Mouse (Mus musculus): ENCODE measurements around the gene Ptpn1. TPM values are rescaled to one million over a fixed set of nuclear protein-coding genes. Genes with fewer than 3 reads are reported as not detected.

Gene Ptpn1
- polyA plus RNA-seq, 1 experiment from 2014 or later, result 96.9 TPM

DNA sequence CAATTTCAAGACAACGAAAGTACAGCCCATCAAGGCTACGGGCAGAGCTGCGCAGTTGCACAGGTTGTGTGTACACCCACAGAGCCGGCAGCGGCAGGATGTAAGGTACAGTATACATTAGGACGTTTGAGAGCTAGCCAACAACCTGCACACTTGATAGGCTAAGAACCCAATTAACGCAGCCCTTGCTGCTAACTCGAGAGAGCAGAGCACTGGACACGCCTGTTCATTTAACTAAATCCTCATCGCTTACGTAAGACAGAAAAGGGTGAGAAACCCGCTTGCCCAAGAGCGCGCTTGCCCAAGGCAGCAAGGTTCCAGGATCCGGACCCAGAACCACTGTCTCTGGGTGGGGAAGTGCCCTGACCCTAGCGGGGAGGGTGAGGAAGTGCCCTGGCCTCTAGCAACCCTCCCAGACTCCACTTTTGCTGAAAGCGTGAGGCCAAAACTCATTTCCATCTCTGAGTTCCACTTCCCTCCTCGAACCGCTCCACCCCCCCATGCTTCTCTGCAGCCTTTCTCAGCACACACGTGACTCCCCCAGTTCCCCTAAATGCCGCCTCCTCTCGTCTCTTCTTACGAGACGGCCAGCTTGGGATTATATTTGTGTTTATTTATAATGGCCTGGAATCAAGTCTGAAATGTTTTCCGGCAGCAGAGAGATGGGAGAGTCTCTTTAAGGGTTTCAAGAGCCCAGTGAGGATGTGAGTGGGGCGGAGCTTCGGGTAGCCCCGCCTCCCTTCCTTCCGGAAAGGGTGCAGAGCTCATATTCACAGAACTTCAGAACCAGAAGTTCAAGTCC is 6.9 kb upstream of the Ptpn1 start:
- Histone ChIP-seq H3K9ac (peak overlapping the region; percentile 50; the same call in 1 of the 2 replicates), H3K9me3 (replicated peaks) (no peaks in the 10 kb centered on the region), H3K4me2 (replicated peaks) (peak overlapping the region; percentile 77), H3K27me3 (no peaks in the 10 kb centered on the region), H3K4me3 (peak overlapping the region; percentile 39), H3K27ac (peak overlapping the region; percentile 44; the same call in 1 of the 2 replicates), H3K36me3 (no peaks in the 10 kb centered on the region), H3K4me1 (peaks cover 4% of the 10 kb centered on the region)
- peak; percentile 68; the same call in 1 of the 2 replicates for ATAC-seq (ENCODE audit: low FRiP score)
- WGBS, result 4% methylated on average over 29 of the region's 29 CpGs

GRCm38 (mm10) chr2:167925841-167926800 is 5.7 kb upstream of the Ptpn1 start:
- no peaks in the 10 kb centered on the region for H3K27me3 ChIP-seq
- no peak overlapping the region for H3K27ac ChIP-seq
- peaks cover 5% of the 10 kb centered on the region for H3K4me1 ChIP-seq
- WGBS, result 85% methylated on average over 11 of the region's 11 CpGs
- no peak overlapping the region for H3K9ac ChIP-seq
- no peaks in the 10 kb centered on the region for H3K36me3 ChIP-seq
- H3K4me2 ChIP-seq (replicated peaks), result no peak overlapping the region
- no peak for ATAC-seq (ENCODE audit: low FRiP score)
- H3K9me3 ChIP-seq (replicated peaks), result no peaks in the 10 kb centered on the region
- no peak overlapping the region for H3K4me3 ChIP-seq

DNA sequence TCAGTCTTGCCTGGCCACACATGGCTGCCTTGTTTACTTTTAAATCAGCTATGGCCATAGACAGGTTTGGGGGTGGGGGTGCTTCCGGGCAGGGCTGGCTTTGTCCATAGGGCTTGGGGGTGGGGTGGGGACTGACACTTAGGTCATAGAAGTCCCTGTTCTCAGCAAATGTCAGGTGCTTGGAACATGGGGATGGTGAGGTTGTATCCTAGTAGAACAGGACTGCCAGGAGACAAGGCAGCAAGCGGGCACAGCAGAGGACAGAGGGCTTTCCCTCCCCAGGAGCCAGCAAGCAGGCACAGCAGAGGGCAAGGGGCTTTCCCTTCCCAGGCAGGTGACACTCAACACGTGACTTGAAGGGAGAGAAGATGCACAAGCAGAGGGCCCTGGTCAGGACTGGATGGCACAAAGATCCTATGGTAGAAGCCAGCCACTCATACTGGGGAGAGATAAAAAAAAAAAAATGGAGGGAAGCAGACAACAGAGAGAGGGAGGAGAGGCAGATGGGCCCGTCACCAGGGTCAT is 3.8 kb upstream of the Ptpn1 start:
- Histone ChIP-seq H3K27ac (no peak overlapping the region), H3K27me3 (no peaks in the 10 kb centered on the region), H3K9ac (no peak overlapping the region), H3K9me3 (replicated peaks) (no peaks in the 10 kb centered on the region), H3K36me3 (no peaks in the 10 kb centered on the region), H3K4me3 (no peak overlapping the region), H3K4me2 (replicated peaks) (no peak overlapping the region), H3K4me1 (peaks cover 12% of the 10 kb centered on the region)
- 61% methylated on average over 4 of the region's 4 CpGs for WGBS
- ATAC-seq (ENCODE audit: low FRiP score), result no peak

- 77% methylated on average over 3 of the region's 3 CpGs for WGBS
- no peak for ATAC-seq (ENCODE audit: low FRiP score)
Observed at GRCm38 (mm10) chr2:167928972-167929371, 2.9 kb upstream of the Ptpn1 start.

GRCm38 (mm10) chr2:167930975-167931374 is 882 bp upstream of the Ptpn1 start:
- Histone ChIP-seq H3K9me3 (replicated peaks) (no peaks in the 10 kb centered on the region), H3K27ac (no peak overlapping the region; the same call in 1 of the 2 replicates), H3K4me2 (replicated peaks) (peak overlapping the region; percentile 81; the same call in 1 of the 2 replicates), H3K36me3 (no peaks in the 10 kb centered on the region), H3K4me1 (peaks cover 32% of the 10 kb centered on the region), H3K4me3 (0 out of 2 replicates have a peak overlapping the region, but pooled peaks have one; percentile 94), H3K27me3 (no peaks in the 10 kb centered on the region), H3K9ac (no peak overlapping the region)
- WGBS, result 89% methylated on average over 3 of the region's 3 CpGs
- ATAC-seq (ENCODE audit: low FRiP score), result no peak

More at GRCm38 (mm10) chr2:167928972-167929371, 2.9 kb upstream of the Ptpn1 start:
- H3K4me3 ChIP-seq, result no peak overlapping the region
- no peaks in the 10 kb centered on the region for H3K36me3 ChIP-seq
- no peaks in the 10 kb centered on the region for H3K27me3 ChIP-seq
- no peaks in the 10 kb centered on the region for H3K9me3 ChIP-seq (replicated peaks)
- H3K4me1 ChIP-seq, result peaks cover 22% of the 10 kb centered on the region
- no peak overlapping the region for H3K27ac ChIP-seq
- no peak overlapping the region for H3K4me2 ChIP-seq (replicated peaks)
- H3K9ac ChIP-seq, result no peak overlapping the region

DNA sequence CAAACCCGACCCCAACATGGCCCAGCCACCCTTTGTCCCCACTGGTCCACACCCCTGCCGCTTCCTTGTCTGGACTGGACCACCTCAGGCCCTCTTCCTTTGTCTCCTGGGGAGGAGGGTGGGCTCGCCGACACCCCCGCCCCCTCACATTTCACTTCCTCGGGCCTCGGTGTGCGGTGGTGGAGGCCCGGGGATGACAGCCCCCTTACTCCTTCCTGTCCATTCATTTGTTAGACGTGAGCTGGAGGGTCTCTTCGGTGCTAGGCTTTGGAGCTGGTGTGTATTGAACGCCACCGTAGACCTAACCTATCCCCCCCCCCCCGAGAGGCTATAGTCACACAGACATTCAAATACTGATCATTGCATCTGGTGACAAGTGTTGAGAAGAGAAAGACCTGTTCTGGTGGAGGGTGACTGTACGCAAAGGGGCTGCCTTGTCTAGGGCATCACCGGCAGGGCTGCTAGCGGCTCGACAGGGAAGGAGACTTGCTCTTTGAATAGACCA is 922 bp downstream of the Ptpn1 start:
- peak; percentile 79 for ATAC-seq (ENCODE audit: low FRiP score)
- H3K4me1 ChIP-seq, result peaks cover 40% of the 10 kb centered on the region

GRCm38 (mm10) chr2:167933397-167933796 is 1.5 kb downstream of the Ptpn1 start:
- Histone ChIP-seq H3K27me3 (no peaks in the 10 kb centered on the region), H3K9me3 (replicated peaks) (no peaks in the 10 kb centered on the region), H3K9ac (peak overlapping the region; percentile 97), H3K27ac (no peak overlapping the region), H3K4me1 (peaks cover 41% of the 10 kb centered on the region), H3K4me3 (peak overlapping the region; percentile 94), H3K4me2 (replicated peaks) (peak overlapping the region; percentile 81), H3K36me3 (no peaks in the 10 kb centered on the region)
- ATAC-seq (ENCODE audit: low FRiP score), result no peak
- WGBS, result 42% methylated on average over 7 of the region's 7 CpGs

More for the DNA sequence above, 922 bp downstream of the Ptpn1 start:
- Histone ChIP-seq H3K27ac (peak overlapping the region; percentile 71), H3K27me3 (no peaks in the 10 kb centered on the region), H3K9ac (peak overlapping the region; percentile 97), H3K4me3 (peak overlapping the region; percentile 94), H3K36me3 (no peaks in the 10 kb centered on the region), H3K4me2 (replicated peaks) (peak overlapping the region; percentile 81), H3K9me3 (replicated peaks) (no peaks in the 10 kb centered on the region)
- WGBS, result under 1% methylated on average over 18 of the region's 18 CpGs

- Histone ChIP-seq H3K27ac (no peak overlapping the region), H3K27me3 (no peaks in the 10 kb centered on the region), H3K4me2 (replicated peaks) (no peak overlapping the region), H3K9ac (no peak overlapping the region), H3K4me1 (peaks cover 65% of the 10 kb centered on the region), H3K4me3 (no peak overlapping the region), H3K36me3 (no peaks in the 10 kb centered on the region), H3K9me3 (replicated peaks) (no peaks in the 10 kb centered on the region)
- no peak for ATAC-seq (ENCODE audit: low FRiP score)
- 83% methylated on average over 3 of the region's 3 CpGs for WGBS
Observed at GRCm38 (mm10) chr2:167935956-167936355, 4.1 kb downstream of the Ptpn1 start.

- Histone ChIP-seq H3K4me2 (replicated peaks) (no peak overlapping the region), H3K27ac (no peak overlapping the region), H3K4me1 (peaks cover 78% of the 10 kb centered on the region), H3K4me3 (no peak overlapping the region), H3K9ac (no peak overlapping the region), H3K36me3 (no peaks in the 10 kb centered on the region), H3K9me3 (replicated peaks) (no peaks in the 10 kb centered on the region), H3K27me3 (no peaks in the 10 kb centered on the region)
- WGBS, result 78% methylated on average over 3 of the region's 3 CpGs
- no peak for ATAC-seq (ENCODE audit: low FRiP score)
Observed at GRCm38 (mm10) chr2:167938786-167939185, 6.9 kb downstream of the Ptpn1 start.

GRCm38 (mm10) chr2:167939204-167939603 is 7.3 kb downstream of the Ptpn1 start:
- H3K27ac ChIP-seq, result no peak overlapping the region
- no peaks in the 10 kb centered on the region for H3K36me3 ChIP-seq
- peaks cover 77% of the 10 kb centered on the region for H3K4me1 ChIP-seq
- 61% methylated on average over 4 of the region's 4 CpGs for WGBS
- no peaks in the 10 kb centered on the region for H3K27me3 ChIP-seq
- H3K4me2 ChIP-seq (replicated peaks), result no peak overlapping the region
- no peak for ATAC-seq (ENCODE audit: low FRiP score)
- H3K4me3 ChIP-seq, result no peak overlapping the region
- no peak overlapping the region for H3K9ac ChIP-seq
- H3K9me3 ChIP-seq (replicated peaks), result no peaks in the 10 kb centered on the region

DNA sequence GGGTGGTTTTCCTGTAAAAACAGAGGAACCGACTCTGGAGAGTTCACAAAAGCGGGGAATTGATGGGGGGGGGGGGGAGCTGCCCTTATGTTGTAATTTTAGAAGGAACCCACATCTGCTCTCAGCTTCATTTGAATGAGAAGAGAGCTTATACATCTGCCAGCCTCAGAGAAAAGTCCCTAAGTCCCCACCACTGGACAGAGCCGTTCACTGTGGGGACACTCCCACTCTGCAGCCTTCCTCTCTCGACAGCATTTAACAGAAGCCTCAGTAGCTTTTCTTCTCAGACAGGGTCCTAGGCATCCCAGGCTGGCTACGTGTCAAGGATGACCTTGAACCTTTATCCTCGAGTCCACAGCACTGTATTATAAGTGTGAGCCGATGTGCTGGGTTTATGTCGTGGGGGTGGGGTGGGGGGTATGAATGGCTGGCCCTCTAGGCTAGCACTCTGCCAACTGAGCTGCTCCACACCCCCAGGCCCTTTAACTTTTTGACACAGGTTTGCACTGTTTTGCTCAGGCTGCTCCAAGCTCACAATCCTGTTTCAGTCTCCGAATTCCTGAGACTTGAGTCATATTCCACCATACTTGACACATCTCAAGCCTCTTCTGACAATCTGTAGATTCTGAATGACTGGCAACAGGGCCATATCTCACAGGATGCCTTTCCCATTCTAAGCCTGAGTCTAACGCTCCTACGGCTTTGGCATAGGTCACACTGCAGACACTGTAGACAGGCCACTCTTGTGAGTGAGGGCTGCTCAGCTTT is 8.0 kb downstream of the Ptpn1 start:
- ATAC-seq (ENCODE audit: low FRiP score), result no peak
- Histone ChIP-seq H3K4me2 (replicated peaks) (no peak overlapping the region), H3K4me3 (no peak overlapping the region), H3K9ac (no peak overlapping the region), H3K36me3 (no peaks in the 10 kb centered on the region), H3K9me3 (replicated peaks) (no peaks in the 10 kb centered on the region), H3K4me1 (peaks cover 79% of the 10 kb centered on the region), H3K27me3 (no peaks in the 10 kb centered on the region), H3K27ac (no peak overlapping the region)
- 58% methylated on average over 11 of the region's 11 CpGs for WGBS

Data from hindbrain, embryonic 12.5 days (tissue).